Mouse (Mus musculus): ENCODE measurements at regions not wholly inside any gene's neighbourhood (a gene's known extent, or its start where the extent isn't known, plus 50 kb on each side); places are given as distances from the start of the nearest gene placed in this dataset.

GRCm38 (mm10) chr7:144999741-145000140 is 60.0 kb upstream of the Ccnd1 start:
- TF ChIP-seq CTCF (IDR thresholded peaks at IDR 0.05; ENCODE audit: extremely low read depth, insufficient read depth, insufficient read length, insufficient replicate concordance) (no peak), POLR2A (IDR thresholded peaks at IDR 0.05; ENCODE audit: low read depth, low read length) (no peak)
